Mouse (Mus musculus) limb, embryonic 12.5 days (tissue): Measurements from ENCODE around the gene Gm6793. TPM values are rescaled to one million over a fixed set of nuclear protein-coding genes. Genes with fewer than 3 reads are reported as not detected.

ENCODE experiments used
- ATAC-seq: fragments of 200-750 bp; cut with Nextera tagmentation; 2 replicates; pipeline ENCODE4 v1.8.0; 2017; ENCODE audit warnings: low read depth, moderate TSS enrichment; ENCODE audit not compliant: insufficient number of reproducible peaks, insufficient read depth, low FRiP score, low TSS enrichment
- H3K27ac ChIP-seq: fragments of 300-500 bp; sonication (generic); 2 replicates; pipeline ENCODE4 v1.5.1; 2016; ENCODE audit warnings: mild to moderate bottlenecking, moderate library complexity
- H3K27me3 ChIP-seq: fragments of 300-500 bp; sonication (generic); 2 replicates; pipeline ENCODE4 v1.6.1; 2016; ENCODE audit warnings: mild to moderate bottlenecking, moderate library complexity
- H3K36me3 ChIP-seq: fragments of 300-500 bp; sonication (generic); 2 replicates; pipeline ENCODE4 v1.6.1; 2016; ENCODE audit warnings: mild to moderate bottlenecking, moderate library complexity
- H3K4me1 ChIP-seq: fragments of 300-500 bp; sonication (generic); replicated peaks from 2 replicates; pipeline ENCODE4 v1.6.1; 2016
- H3K4me2 ChIP-seq: fragments of 300-500 bp; sonication (generic); 2 replicates; pipeline ENCODE4 v1.6.1; 2016; ENCODE audit warnings: mild to moderate bottlenecking, moderate library complexity
- H3K4me3 ChIP-seq: fragments of 300-500 bp; sonication (generic); replicated peaks from 2 replicates; pipeline ENCODE4 v1.5.1; 2016; ENCODE audit warnings: mild to moderate bottlenecking
- H3K9ac ChIP-seq: fragments of 300-500 bp; sonication (generic); replicated peaks from 2 replicates; pipeline ENCODE4 v1.6.1; 2016; ENCODE audit warnings: mild to moderate bottlenecking, moderate library complexity
- H3K9me3 ChIP-seq: fragments of 300-500 bp; sonication (generic); 2 replicates; pipeline ENCODE4 v1.6.1; 2016; ENCODE audit warnings: mild to moderate bottlenecking, moderate library complexity
- WGBS: fragments of 180-500 bp; shearing (Covaris S2); methylation state at CpG from one replicate; pipeline ENCODE4 v1.1.7; 2016; 5-methylcytosine and 5-hydroxymethylcytosine counted together
- polyA plus RNA-seq: library from polyadenylated mRNA; unstranded; fragments of >200 nt; fragmentation: Nextera tagmentation; extraction: Ambion mirVana; gene quantifications from 2 replicates; pipeline ENCODE4 v1.2.1, GENCODE M21; 2016

The Gm6793 gene
- 0.51 and 1.3 TPM in 2 replicates for polyA plus RNA-seq

DNA sequence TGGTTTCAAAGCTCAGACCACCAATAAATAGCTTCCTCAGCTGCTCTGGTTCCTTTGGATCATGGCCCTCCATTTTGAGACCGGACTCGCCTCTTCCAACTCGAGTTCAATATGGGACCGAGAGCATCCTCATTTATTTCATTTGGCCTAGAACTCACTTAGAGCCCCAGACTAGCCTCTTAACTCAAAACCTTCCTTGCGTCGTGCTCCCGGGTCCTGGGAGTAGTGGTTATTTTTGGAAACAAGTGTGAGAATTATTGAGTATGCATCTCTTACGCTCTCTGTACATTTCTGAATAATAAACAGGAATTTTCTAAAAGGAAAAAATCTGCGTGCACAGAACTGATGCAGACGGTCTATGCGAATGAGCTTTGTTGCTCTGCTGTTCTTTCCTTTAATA, at the start of gene Gm6793:
TSS of gene Gm6793 (minus strand) at position 101 of the 400 bp plus-strand sequence.
- H3K4me3 ChIP-seq: no peak within 1 kb of the TSS
- H3K9ac ChIP-seq: no peak within 1 kb of the TSS
- 96% methylated on average over 11 of the region's 11 CpGs for WGBS
- no peaks in the 10 kb centered on the region for H3K27me3 ChIP-seq
- H3K4me1 ChIP-seq: peaks cover 18% of the 10 kb centered on the region
- H3K36me3 ChIP-seq: peaks cover 47% of the 10 kb centered on the region
- no peak within 1 kb of the TSS for H3K27ac ChIP-seq
- no peak within 1 kb of the TSS for H3K4me2 ChIP-seq
- ATAC-seq: no peak
- no peaks in the 10 kb centered on the region for H3K9me3 ChIP-seq

DNA sequence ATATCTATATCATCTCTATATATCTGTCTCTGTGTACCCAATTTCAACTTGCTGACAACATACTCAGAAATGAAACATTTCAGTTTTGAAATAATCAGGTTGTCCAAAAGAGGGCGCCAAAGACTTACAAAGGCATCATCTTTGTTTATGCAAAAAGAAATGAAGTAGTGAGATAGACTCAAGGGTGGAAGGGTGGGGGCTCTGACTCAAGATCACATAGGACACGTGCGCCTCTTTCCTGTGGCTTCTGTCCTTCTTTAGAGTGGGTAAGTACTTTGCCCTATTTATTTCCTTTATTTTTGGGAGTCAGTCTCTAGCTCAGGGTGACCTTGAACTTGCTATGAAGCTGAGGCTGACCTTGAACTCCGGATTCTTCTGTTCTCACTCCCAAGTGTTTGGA, 46.5 kb upstream of the Gm6793 start:
- Histone ChIP-seq H3K36me3 (no peaks in the 10 kb centered on the region), H3K9ac (no peak overlapping the region), H3K4me1 (no peaks in the 10 kb centered on the region), H3K4me3 (no peak overlapping the region), H3K27me3 (no peaks in the 10 kb centered on the region), H3K9me3 (no peaks in the 10 kb centered on the region), H3K4me2 (no peak overlapping the region), H3K27ac (no peak overlapping the region)
- 45% methylated on average over 4 of the region's 4 CpGs for WGBS
- ATAC-seq: no peak

DNA sequence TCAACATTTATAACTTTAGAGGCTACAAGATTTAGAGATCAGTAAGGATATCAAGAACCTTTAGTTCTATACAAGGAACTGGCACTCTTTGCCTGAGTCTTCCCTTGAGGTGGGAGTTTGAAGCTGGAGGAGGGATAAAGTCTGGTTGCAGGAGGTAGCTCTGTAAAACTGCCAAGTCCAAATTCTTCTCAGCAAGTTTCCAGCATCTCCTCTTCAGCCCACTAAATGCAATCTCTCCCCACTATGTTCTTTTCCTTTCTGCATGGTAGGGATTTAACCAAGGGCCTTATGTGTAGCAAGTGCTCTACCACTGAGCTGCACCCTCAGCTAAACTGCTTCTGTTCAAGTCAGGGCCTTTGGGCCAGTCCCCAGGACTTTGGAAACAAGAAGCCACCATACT, 39.6 kb upstream of the Gm6793 start:
- Histone ChIP-seq H3K9ac (no peak overlapping the region), H3K27ac (no peak overlapping the region), H3K9me3 (no peaks in the 10 kb centered on the region), H3K4me2 (no peak overlapping the region), H3K4me1 (no peaks in the 10 kb centered on the region), H3K4me3 (no peak overlapping the region), H3K36me3 (no peaks in the 10 kb centered on the region), H3K27me3 (no peaks in the 10 kb centered on the region)
- ATAC-seq: no peak

DNA sequence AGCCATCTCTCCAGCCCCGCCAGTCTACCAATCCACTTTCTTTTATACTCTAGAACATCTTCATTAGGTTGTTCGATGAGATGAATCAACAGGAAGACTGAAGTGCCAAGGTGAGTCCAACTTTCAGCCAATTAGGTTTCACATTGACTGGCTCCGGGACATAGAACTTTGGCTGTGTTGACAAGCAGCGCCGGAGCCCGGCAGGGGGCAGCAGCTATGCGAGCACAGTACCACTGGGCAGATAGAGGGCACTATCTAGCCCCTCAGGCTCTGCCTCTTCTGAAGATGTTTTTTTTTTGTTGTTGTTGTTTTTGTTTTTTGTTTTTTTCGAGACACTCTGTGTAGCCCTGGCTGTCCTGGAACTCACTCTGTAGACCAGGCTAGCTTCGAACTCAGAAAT, 36.7 kb upstream of the Gm6793 start:
- H3K27ac ChIP-seq: no peak overlapping the region
- H3K4me1 ChIP-seq: no peaks in the 10 kb centered on the region
- ATAC-seq: no peak
- no peak overlapping the region for H3K4me3 ChIP-seq
- no peak overlapping the region for H3K4me2 ChIP-seq
- no peaks in the 10 kb centered on the region for H3K9me3 ChIP-seq
- 75% methylated on average over 9 of the region's 9 CpGs for WGBS
- H3K9ac ChIP-seq: no peak overlapping the region
- H3K36me3 ChIP-seq: no peaks in the 10 kb centered on the region
- H3K27me3 ChIP-seq: no peaks in the 10 kb centered on the region

DNA sequence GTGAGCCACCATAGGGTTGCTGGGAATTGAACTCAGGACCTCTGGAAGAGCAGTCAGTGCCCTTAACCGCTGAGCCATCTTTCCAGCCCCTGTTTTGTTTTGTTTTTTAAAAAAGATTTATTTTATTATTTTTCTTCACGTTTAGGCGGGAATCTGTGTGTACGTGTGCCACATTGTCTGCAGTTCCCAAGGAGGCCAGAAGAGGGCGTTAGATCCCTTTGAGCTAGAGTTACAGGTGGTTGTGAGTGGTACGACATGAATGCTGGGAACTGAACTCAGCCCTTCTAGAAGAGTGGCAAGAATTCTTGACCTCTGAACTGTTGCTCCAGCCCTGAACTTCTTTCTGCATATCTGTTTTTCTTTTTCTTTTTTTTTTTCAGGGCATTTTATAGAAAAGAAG, 35.1 kb upstream of the Gm6793 start:
- Histone ChIP-seq H3K9ac (no peak overlapping the region), H3K4me1 (no peaks in the 10 kb centered on the region), H3K36me3 (no peaks in the 10 kb centered on the region), H3K27ac (no peak overlapping the region), H3K4me3 (no peak overlapping the region), H3K27me3 (no peaks in the 10 kb centered on the region), H3K9me3 (no peaks in the 10 kb centered on the region), H3K4me2 (no peak overlapping the region)
- ATAC-seq: no peak
- 81% methylated on average over 6 of the region's 6 CpGs for WGBS

DNA sequence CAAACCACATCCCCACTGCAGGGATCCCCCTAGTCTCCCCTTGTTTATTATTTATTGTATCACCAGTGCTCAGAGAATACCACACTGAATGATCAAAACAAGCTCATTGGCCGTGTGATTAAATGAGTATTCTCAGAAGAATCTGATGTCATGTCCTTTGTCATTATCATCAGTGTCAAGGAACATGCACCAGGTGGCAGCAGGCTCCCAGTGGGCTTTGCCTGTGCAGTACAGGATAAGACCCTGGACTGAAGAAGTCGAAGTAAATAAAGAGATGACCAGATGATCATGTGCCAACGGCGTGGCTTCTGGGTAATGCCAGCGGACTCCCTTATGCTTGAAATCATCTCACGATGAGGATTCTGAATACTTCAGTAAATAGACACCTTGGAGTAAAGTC, 33.5 kb upstream of the Gm6793 start:
- no peaks in the 10 kb centered on the region for H3K27me3 ChIP-seq
- H3K36me3 ChIP-seq: no peaks in the 10 kb centered on the region
- no peak overlapping the region for H3K9ac ChIP-seq
- 79% methylated on average over 6 of the region's 6 CpGs for WGBS
- H3K9me3 ChIP-seq: no peaks in the 10 kb centered on the region
- no peak overlapping the region for H3K4me2 ChIP-seq
- ATAC-seq: no peak
- H3K27ac ChIP-seq: no peak overlapping the region
- no peaks in the 10 kb centered on the region for H3K4me1 ChIP-seq
- no peak overlapping the region for H3K4me3 ChIP-seq

DNA sequence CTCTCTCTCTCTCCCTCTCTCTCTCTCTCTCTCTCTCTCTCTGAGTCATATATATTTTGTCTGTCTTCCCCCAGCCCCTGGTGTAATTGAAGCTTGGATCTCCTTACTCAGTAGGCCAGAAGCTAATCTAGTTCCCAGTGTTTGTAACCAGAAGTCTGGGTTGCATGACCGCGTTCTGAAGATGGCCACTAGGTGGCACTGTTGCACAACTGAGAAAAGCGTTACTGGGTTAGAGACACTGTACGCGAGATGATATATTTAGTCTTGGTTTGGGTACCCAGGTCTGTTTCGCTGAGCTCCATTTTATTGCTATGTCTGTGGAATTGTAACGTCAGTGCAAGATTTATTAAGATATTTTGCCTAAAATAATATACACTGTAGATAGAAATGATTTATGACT, 31.1 kb upstream of the Gm6793 start:
- no peaks in the 10 kb centered on the region for H3K27me3 ChIP-seq
- no peak overlapping the region for H3K27ac ChIP-seq
- no peak overlapping the region for H3K4me2 ChIP-seq
- 2% methylated on average over 7 of the region's 7 CpGs for WGBS
- no peak overlapping the region for H3K9ac ChIP-seq
- no peaks in the 10 kb centered on the region for H3K9me3 ChIP-seq
- H3K4me1 ChIP-seq: no peaks in the 10 kb centered on the region
- H3K4me3 ChIP-seq: no peak overlapping the region
- no peak for ATAC-seq
- no peaks in the 10 kb centered on the region for H3K36me3 ChIP-seq

DNA sequence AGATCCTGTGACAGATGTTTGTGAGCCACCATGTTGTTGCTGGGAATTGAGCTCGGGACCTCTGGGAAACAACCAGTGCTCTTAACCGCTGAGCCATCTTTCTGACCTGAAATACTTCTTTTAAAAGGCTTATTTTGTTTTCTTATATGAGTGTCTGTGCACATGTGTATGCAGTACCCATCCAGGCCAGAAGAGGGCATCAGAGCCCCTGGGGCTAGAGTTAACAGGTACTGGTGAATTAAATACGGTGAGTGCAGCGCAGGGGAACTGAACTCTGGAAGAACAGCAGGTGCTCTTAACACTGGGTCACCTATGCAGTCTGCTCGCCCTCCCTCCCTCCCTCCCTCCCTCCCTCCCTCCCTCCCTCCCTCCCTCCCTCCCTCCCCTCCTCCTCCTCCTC, 30.3 kb upstream of the Gm6793 start:
- Histone ChIP-seq H3K9me3 (no peaks in the 10 kb centered on the region), H3K4me3 (no peak overlapping the region), H3K4me1 (no peaks in the 10 kb centered on the region), H3K27me3 (no peaks in the 10 kb centered on the region), H3K27ac (no peak overlapping the region), H3K4me2 (no peak overlapping the region), H3K36me3 (no peaks in the 10 kb centered on the region), H3K9ac (no peak overlapping the region)
- no peak for ATAC-seq
- WGBS: 92% methylated on average over 5 of the region's 5 CpGs

DNA sequence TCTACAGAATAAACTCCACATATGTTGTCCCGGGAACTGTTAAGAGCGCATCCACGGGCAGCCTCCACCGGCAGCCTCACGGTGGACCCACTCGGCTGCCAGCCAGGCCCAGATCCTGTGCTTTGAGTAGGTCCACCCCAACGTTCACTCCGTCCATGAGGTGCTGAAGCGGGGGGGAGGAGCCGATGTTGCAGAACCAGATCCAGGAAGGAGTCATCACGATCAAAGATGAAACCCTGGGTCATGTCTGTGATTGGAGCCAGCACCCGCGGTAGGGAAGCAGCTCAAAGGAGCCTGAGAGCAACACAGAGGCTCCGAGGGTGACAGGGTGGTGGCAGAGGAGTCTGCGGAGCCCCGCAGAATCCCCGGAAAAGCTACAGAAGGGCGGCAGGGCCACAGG, 22.7 kb upstream of the Gm6793 start:
- ATAC-seq: no peak
- H3K9ac ChIP-seq: no peak overlapping the region
- no peaks in the 10 kb centered on the region for H3K36me3 ChIP-seq
- H3K9me3 ChIP-seq: no peaks in the 10 kb centered on the region
- no peak overlapping the region for H3K4me3 ChIP-seq
- no peaks in the 10 kb centered on the region for H3K4me1 ChIP-seq
- no peaks in the 10 kb centered on the region for H3K27me3 ChIP-seq
- no peak overlapping the region for H3K4me2 ChIP-seq
- no peak overlapping the region for H3K27ac ChIP-seq
- 75% methylated on average over 18 of the region's 18 CpGs for WGBS

DNA sequence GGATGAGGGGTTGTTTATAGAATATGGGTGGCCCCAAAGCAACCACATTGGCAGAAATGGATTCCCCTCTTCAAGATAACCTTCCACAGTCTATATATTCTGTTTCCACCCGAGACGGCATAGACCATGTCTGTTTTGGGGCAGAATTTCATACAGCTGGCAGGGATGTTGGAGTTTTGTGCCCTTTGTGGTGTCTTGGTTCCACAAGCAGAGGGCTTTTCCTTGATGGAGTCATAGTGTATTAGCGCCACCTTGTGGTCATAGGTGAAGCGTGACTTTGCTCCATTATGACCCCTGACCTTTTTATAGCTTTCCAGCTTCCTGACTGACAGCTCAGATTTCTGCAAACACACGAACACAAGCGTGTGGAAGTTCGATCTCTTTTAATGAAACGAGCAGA, 19.8 kb upstream of the Gm6793 start:
- 5% methylated on average over 8 of the region's 8 CpGs for WGBS
- Histone ChIP-seq H3K4me3 (no peak overlapping the region), H3K27me3 (no peaks in the 10 kb centered on the region), H3K9me3 (no peaks in the 10 kb centered on the region), H3K9ac (no peak overlapping the region), H3K4me2 (no peak overlapping the region), H3K27ac (no peak overlapping the region), H3K4me1 (no peaks in the 10 kb centered on the region), H3K36me3 (no peaks in the 10 kb centered on the region)
- ATAC-seq: no peak

DNA sequence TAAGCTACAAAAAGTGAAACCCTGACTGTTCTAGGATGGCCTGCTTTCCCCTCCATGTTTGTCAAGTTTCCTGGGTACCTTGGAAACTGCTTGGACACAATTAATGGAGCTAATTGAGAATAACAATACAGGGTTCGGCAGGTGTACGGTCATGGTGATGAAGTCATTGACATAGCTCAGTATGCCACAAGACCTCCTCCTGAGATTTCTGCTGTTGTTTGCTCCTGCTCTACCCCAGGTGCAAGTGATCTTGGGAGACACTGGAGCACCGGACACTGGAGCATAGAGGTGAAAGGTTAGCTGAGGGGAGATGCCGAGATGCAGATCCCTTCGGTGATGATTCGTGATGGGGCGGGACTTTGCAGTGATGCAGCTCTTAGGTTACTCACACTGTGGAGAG, 18.2 kb upstream of the Gm6793 start:
- Histone ChIP-seq H3K9me3 (no peaks in the 10 kb centered on the region), H3K27me3 (no peaks in the 10 kb centered on the region), H3K27ac (no peak overlapping the region), H3K4me1 (no peaks in the 10 kb centered on the region), H3K9ac (no peak overlapping the region), H3K4me3 (no peak overlapping the region), H3K4me2 (no peak overlapping the region), H3K36me3 (no peaks in the 10 kb centered on the region)
- ATAC-seq: no peak
- 65% methylated on average over 7 of the region's 7 CpGs for WGBS

DNA sequence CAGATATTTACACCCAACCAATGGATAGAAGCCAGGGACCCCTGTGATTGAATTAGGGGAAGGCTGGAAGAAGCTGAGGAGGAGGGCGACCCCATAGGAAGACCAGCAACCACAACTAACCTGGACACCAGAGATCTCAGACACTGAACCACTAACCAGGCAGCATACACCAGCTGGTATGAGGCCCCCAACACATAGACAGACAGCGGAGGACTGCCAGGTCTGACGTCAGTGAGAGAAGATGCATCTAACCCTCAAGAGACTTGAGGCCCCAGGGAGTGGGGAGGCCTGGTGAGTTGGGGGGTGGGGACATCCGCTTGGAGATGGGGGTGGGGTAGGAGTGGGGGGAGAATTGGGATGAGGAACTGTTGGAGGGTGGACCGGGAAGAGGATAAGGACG, 15.8 kb upstream of the Gm6793 start:
- Histone ChIP-seq H3K9ac (no peak overlapping the region), H3K36me3 (no peaks in the 10 kb centered on the region), H3K27ac (no peak overlapping the region), H3K9me3 (no peaks in the 10 kb centered on the region), H3K27me3 (no peaks in the 10 kb centered on the region), H3K4me3 (no peak overlapping the region), H3K4me2 (no peak overlapping the region), H3K4me1 (peaks cover 2% of the 10 kb centered on the region; the same call in 1 of the 2 replicates)
- no peak for ATAC-seq
- WGBS: 59% methylated on average over 6 of the region's 6 CpGs
